Comparison of ENCODE assay signal across 11 mouse cellular contexts in the genomic region with DNA sequence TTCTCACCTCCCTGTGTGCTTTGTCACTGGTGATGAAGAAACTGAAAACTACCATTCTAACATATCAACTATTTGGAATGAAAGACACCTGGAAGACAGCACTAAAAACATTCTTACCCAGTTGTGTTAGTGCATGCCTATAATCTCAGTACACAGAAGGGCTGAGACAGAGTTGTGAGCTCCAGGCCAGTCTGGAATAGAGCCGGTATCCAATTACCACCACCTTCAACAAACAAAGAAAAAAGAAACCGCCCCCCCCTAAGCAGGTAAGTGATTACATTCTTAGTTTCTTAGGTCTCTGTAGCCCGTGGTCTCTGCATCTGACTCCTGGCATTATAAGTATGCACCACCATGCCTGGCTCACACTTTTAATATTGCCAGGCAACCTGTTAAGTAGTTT. TPM values are rescaled to one million over a fixed set of nuclear protein-coding genes. Genes with fewer than 3 reads are reported as not detected.
DNase-seq lines count a peak whose midpoint lies in the region; ATAC-seq and TF ChIP-seq lines count a peak whose summit lies in the region.
"Had no signal": no experiment of that assay in that cellular context is flagged by ENCODE, and none has a peak within 500 bp of the region (broad histone marks: within the 10 kb centered on the region; RNA-seq: fewer than 3 reads in every experiment).

No protein-coding gene starts in this region.

- no peak overlapping the region for H3K4me2 ChIP-seq in forebrain, embryonic 16.5 days (ENCODE audit: low read length)
- peak overlapping the region; percentile 74 for H3K4me2 ChIP-seq in liver, embryonic 11.5 days
- peak overlapping the region; percentile 89 for H3K4me2 ChIP-seq in liver, postnatal 0 days (ENCODE audit: low read depth, low read length)

- H3K27me3 ChIP-seq in forebrain, embryonic 10.5 days (ENCODE audit: poor library complexity, severe bottlenecking) = peaks cover 23% of the 10 kb centered on the region
- H3K27me3 ChIP-seq in forebrain, embryonic 16.5 days (replicated peaks; ENCODE audit: control insufficient read depth, insufficient read depth, low read length) = no peaks in the 10 kb centered on the region; the same call in 1 of the 2 replicates
- 0 out of 2 replicates have a peak, but pooled peaks cover 5% of the 10 kb centered on the region for H3K27me3 ChIP-seq in liver, embryonic 11.5 days (replicated peaks; ENCODE audit: control insufficient read depth, insufficient read depth, low read length)
- H3K27me3 ChIP-seq in liver, postnatal 0 days (ENCODE audit: insufficient read depth, low read length) = no peaks in the 10 kb centered on the region

- peaks cover 17% of the 10 kb centered on the region for H3K4me1 ChIP-seq in forebrain, embryonic 10.5 days
- H3K4me1 ChIP-seq in forebrain, embryonic 16.5 days (replicated peaks; ENCODE audit: control insufficient read depth, insufficient read depth, low read length) = peaks cover 8% of the 10 kb centered on the region
- peaks cover 14% of the 10 kb centered on the region for H3K4me1 ChIP-seq in liver, embryonic 11.5 days (replicated peaks; ENCODE audit: control insufficient read depth, insufficient read depth, low read length)
- peaks cover 20% of the 10 kb centered on the region for H3K4me1 ChIP-seq in liver, postnatal 0 days (ENCODE audit: insufficient read depth)

- peak overlapping the region; percentile 92; the same call in 1 of the 2 replicates for H3K4me3 ChIP-seq in forebrain, embryonic 10.5 days
- H3K4me3 ChIP-seq in forebrain, embryonic 16.5 days (replicated peaks; ENCODE audit: low read length) = no peak overlapping the region
- H3K4me3 ChIP-seq in liver, embryonic 11.5 days (ENCODE audit: low read depth, low read length) = no peak overlapping the region
- H3K4me3 ChIP-seq in liver, postnatal 0 days (ENCODE audit: low read depth, low read length) = no peak overlapping the region

- TF ChIP-seq EP300 in liver, postnatal 0 days (IDR thresholded peaks at IDR 0.05; ENCODE audit: low read depth) = no peak

- no peaks in the 10 kb centered on the region for H3K9me3 ChIP-seq in forebrain, embryonic 10.5 days
- H3K9me3 ChIP-seq in forebrain, embryonic 16.5 days (ENCODE audit: control insufficient read depth, low read length) = no peaks in the 10 kb centered on the region
- H3K9me3 ChIP-seq in liver, embryonic 11.5 days (ENCODE audit: control insufficient read depth, low read length) = no peaks in the 10 kb centered on the region
- no peaks in the 10 kb centered on the region for H3K9me3 ChIP-seq in liver, postnatal 0 days (ENCODE audit: low read length)

- H3K27ac ChIP-seq in forebrain, embryonic 10.5 days = no peak overlapping the region
- H3K27ac ChIP-seq in forebrain, embryonic 16.5 days (ENCODE audit: low read length) = no peak overlapping the region
- H3K27ac ChIP-seq in liver, embryonic 11.5 days (ENCODE audit: low read depth, low read length) = no peak overlapping the region
- no peak overlapping the region for H3K27ac ChIP-seq in liver, postnatal 0 days (ENCODE audit: low read depth)

- H3K36me3 ChIP-seq in forebrain, embryonic 10.5 days (replicated peaks) = peaks cover 20% of the 10 kb centered on the region
- H3K36me3 ChIP-seq in forebrain, embryonic 16.5 days (ENCODE audit: control insufficient read depth, insufficient read depth) = no peaks in the 10 kb centered on the region
- no peaks in the 10 kb centered on the region; the same call in 1 of the 2 replicates for H3K36me3 ChIP-seq in liver, embryonic 11.5 days (ENCODE audit: control insufficient read depth, insufficient read depth, low read length)
- peaks cover 8% of the 10 kb centered on the region; the same call in 1 of the 2 replicates for H3K36me3 ChIP-seq in liver, postnatal 0 days (replicated peaks; ENCODE audit: insufficient read depth, low read length)

- DNase-seq in forebrain, embryonic 10.5 days (ENCODE audit: extremely low spot score, low spot score) = no peak
- no peak for DNase-seq in liver, embryonic 11.5 days (ENCODE audit: low spot score)
- no peak for DNase-seq in liver
- peak; percentile 18 for DNase-seq in induced T-regulatory cell, adult 2 months (ENCODE audit: low read depth)
- no peak for DNase-seq in liver, postnatal 0 days
- DNase-seq in T-cell, adult 2 months (ENCODE audit: low spot score) = no peak
- DNase-seq in left cerebral cortex, adult 8-10 months (ENCODE audit: low spot score in 2 of 2) = no peak
- DNase-seq: adrenal gland, postnatal 14 days; cerebellum, adult 11-12 months; kidney, adult 8-10 months had no signal

- no peak for TF ChIP-seq CTCF in liver, postnatal 0 days (IDR thresholded peaks at IDR 0.05; ENCODE audit: low read depth)

- no peak overlapping the region for H3K9ac ChIP-seq in forebrain, embryonic 16.5 days (replicated peaks; ENCODE audit: low read depth, low read length)
- H3K9ac ChIP-seq in liver, embryonic 11.5 days (ENCODE audit: low read depth, low read length) = peak overlapping the region; percentile 26; the same call in 1 of the 2 replicates
- H3K9ac ChIP-seq in liver, postnatal 0 days (replicated peaks) = no peak overlapping the region

- 15% methylated on average over 3 of the region's 3 CpGs for WGBS in forebrain, embryonic 10.5 days
- WGBS in forebrain, embryonic 16.5 days = 10% methylated on average over 3 of the region's 3 CpGs
- WGBS in liver, embryonic 11.5 days = 20% methylated on average over 3 of the region's 3 CpGs
- 34% methylated on average over 3 of the region's 3 CpGs for WGBS in liver, postnatal 0 days (ENCODE audit: insufficient replicate concordance)

- ATAC-seq in forebrain, embryonic 16.5 days = no peak
- no peak for ATAC-seq in liver, embryonic 11.5 days (replicated peaks; ENCODE audit: low FRiP score)
- ATAC-seq in liver, postnatal 0 days = no peak

RNA-seq across cellular contexts. Expression of gene Rfk, which starts 1.0 kb away (rescaled TPM):
- polyA plus RNA-seq in forebrain, embryonic 10.5 days (2016; fragmentation: Nextera tagmentation; extraction: Ambion mirVana) = 74.6 and 75.6 TPM in 2 replicates
- 71.4 and 72.7 TPM in 2 replicates for polyA plus RNA-seq in forebrain, embryonic 16.5 days (2015; fragmentation: Nextera tagmentation; extraction: Ambion mirVana)
- polyA plus RNA-seq in liver, embryonic 11.5 days (2014; fragmentation: Nextera tagmentation; extraction: Ambion mirVana) = 86.0 and 88.3 TPM in 2 replicates
- polyA plus RNA-seq in liver, postnatal 0 days (2015; fragmentation: Nextera tagmentation; extraction: Ambion mirVana) = 59.9 and 61.9 TPM in 2 replicates
- total RNA-seq in left cerebral cortex, adult 8-10 months (2022) = 10 to 100 TPM; 59.9 to 70.4 (median 61.9) TPM

RNA-seq across cellular contexts. Expression of gene Gcnt1, which starts 20.2 kb away (rescaled TPM):
- polyA plus RNA-seq in forebrain, embryonic 10.5 days (2016; fragmentation: Nextera tagmentation; extraction: Ambion mirVana) = 2.6 and 2.8 TPM in 2 replicates
- polyA plus RNA-seq in forebrain, embryonic 16.5 days (2015; fragmentation: Nextera tagmentation; extraction: Ambion mirVana) = 0.58 and 0.96 TPM in 2 replicates
- 26.0 and 28.8 TPM in 2 replicates for polyA plus RNA-seq in liver, embryonic 11.5 days (2014; fragmentation: Nextera tagmentation; extraction: Ambion mirVana)
- polyA plus RNA-seq in liver, postnatal 0 days (2015; fragmentation: Nextera tagmentation; extraction: Ambion mirVana) = 5.8 and 7.1 TPM in 2 replicates
- 1 to 10 TPM; 2.6 to 5.1 (median 4.7) TPM for total RNA-seq in left cerebral cortex, adult 8-10 months (2022)
